Mouse (Mus musculus): ENCODE results near the gene Eya2.

The Eya2 gene

GRCm38 (mm10) chr2:165716688-165717087 lies 121.9 kb downstream of the Eya2 start:
- peak; percentile 88 for DNase-seq (ENCODE audit: low read depth, low spot score)

GRCm38 (mm10) chr2:165717182-165718176 lies 122.6 kb downstream of the Eya2 start:
- DNase-seq (ENCODE audit: low read depth, low spot score), result peak; percentile 91

GRCm38 (mm10) chr2:165719382-165719781 lies 124.5 kb downstream of the Eya2 start:
- no peak for DNase-seq (ENCODE audit: low read depth, low spot score)

- DNase-seq (ENCODE audit: low read depth, low spot score), result peak; percentile 40
Observed at GRCm38 (mm10) chr2:165721941-165722340, 127.1 kb downstream of the Eya2 start.

GRCm38 (mm10) chr2:165732552-165733238 lies 137.9 kb downstream of the Eya2 start:
- no peak for DNase-seq (ENCODE audit: low read depth, low spot score)

- no peak for DNase-seq (ENCODE audit: low read depth, low spot score)
Observed at GRCm38 (mm10) chr2:165733701-165734100, 138.9 kb downstream of the Eya2 start.

GRCm38 (mm10) chr2:165736297-165736696 lies 141.5 kb downstream of the Eya2 start:
- DNase-seq (ENCODE audit: low read depth, low spot score), result no peak

GRCm38 (mm10) chr2:165740381-165740780 lies 145.5 kb downstream of the Eya2 start:
- DNase-seq (ENCODE audit: low read depth, low spot score), result peak; percentile 62

- no peak for DNase-seq (ENCODE audit: low read depth, low spot score)
Observed at GRCm38 (mm10) chr2:165740982-165741381, 146.2 kb downstream of the Eya2 start.

GRCm38 (mm10) chr2:165741526-165742050 lies 146.8 kb downstream of the Eya2 start:
- no peak for DNase-seq (ENCODE audit: low read depth, low spot score)

GRCm38 (mm10) chr2:165742210-165742786 lies 147.5 kb downstream of the Eya2 start:
- peak; percentile 81 for DNase-seq (ENCODE audit: low read depth, low spot score)

- DNase-seq (ENCODE audit: low read depth, low spot score), result no peak
Observed at GRCm38 (mm10) chr2:165745306-165746098, 150.7 kb downstream of the Eya2 start.

- DNase-seq (ENCODE audit: low read depth, low spot score), result peak; percentile 34
Observed at GRCm38 (mm10) chr2:165747975-165748374, 153.1 kb downstream of the Eya2 start.

- no peak for DNase-seq (ENCODE audit: low read depth, low spot score)
Observed at GRCm38 (mm10) chr2:165748426-165748825, 153.6 kb downstream of the Eya2 start.

GRCm38 (mm10) chr2:165751068-165751467 lies 156.2 kb downstream of the Eya2 start:
- peak; percentile 31 for DNase-seq (ENCODE audit: low read depth, low spot score)

- DNase-seq (ENCODE audit: low read depth, low spot score), result no peak
Observed at GRCm38 (mm10) chr2:165752704-165753103, 157.9 kb downstream of the Eya2 start.

- DNase-seq (ENCODE audit: low read depth, low spot score), result no peak
Observed at GRCm38 (mm10) chr2:165757799-165758198, 163.0 kb downstream of the Eya2 start.

- no peak for DNase-seq (ENCODE audit: low read depth, low spot score)
Observed at GRCm38 (mm10) chr2:165758534-165758933, 163.7 kb downstream of the Eya2 start.

GRCm38 (mm10) chr2:165759421-165759985 lies 164.7 kb downstream of the Eya2 start:
- DNase-seq (ENCODE audit: low read depth, low spot score), result no peak

GRCm38 (mm10) chr2:165768805-165769358 lies 174.1 kb downstream of the Eya2 start:
- no peak for DNase-seq (ENCODE audit: low read depth, low spot score)

Measured in ES-CJ7 (cell line).